Mouse (Mus musculus): ENCODE data around the gene Rps2. TPM values are rescaled to one million over a fixed set of nuclear protein-coding genes. Genes with fewer than 3 reads are reported as not detected.
A peak's percentile ranks its signal among the peaks of the same experiment; 100 is the strongest.

Rps2 gene
- polyA plus RNA-seq, 1 experiment, result 381 TPM

GRCm38 (mm10) chr17:24687146-24687595 lies 30.7 kb upstream of the Rps2 start:
- H3K79me3 ChIP-seq (ENCODE audit: low read depth), result no peaks in the 10 kb centered on the region
- no peak overlapping the region for H3K4me3 ChIP-seq (ENCODE audit: insufficient read depth, poor library complexity, severe bottlenecking)
- TF ChIP-seq MYOG (IDR thresholded peaks at IDR 0.05; ENCODE audit: control insufficient read depth, extremely low read depth, insufficient read length) (no peak), MAX (IDR thresholded peaks at IDR 0.05) (no peak), CTCF (IDR thresholded peaks at IDR 0.05; ENCODE audit: control insufficient read depth, insufficient read depth, insufficient read length) (no peak), FOSL1 (IDR thresholded peaks at IDR 0.05; ENCODE audit: insufficient read depth, low read length, poor library complexity, severe bottlenecking) (no peak), USF1 (IDR thresholded peaks at IDR 0.05; ENCODE audit: low read depth) (no peak), CEBPB (IDR thresholded peaks at IDR 0.05; ENCODE audit: low read depth) (no peak)
- no peaks in the 10 kb centered on the region for H3K36me3 ChIP-seq (ENCODE audit: control insufficient read depth, insufficient read depth)
- no peak overlapping the region for H3ac ChIP-seq (ENCODE audit: control insufficient read depth, insufficient read length, low read depth)
- no peaks in the 10 kb centered on the region for H3K79me2 ChIP-seq (ENCODE audit: control insufficient read depth, insufficient read depth)
- H3K27me3 ChIP-seq (ENCODE audit: control insufficient read depth, insufficient read depth, insufficient read length), result no peaks in the 10 kb centered on the region

DNA sequence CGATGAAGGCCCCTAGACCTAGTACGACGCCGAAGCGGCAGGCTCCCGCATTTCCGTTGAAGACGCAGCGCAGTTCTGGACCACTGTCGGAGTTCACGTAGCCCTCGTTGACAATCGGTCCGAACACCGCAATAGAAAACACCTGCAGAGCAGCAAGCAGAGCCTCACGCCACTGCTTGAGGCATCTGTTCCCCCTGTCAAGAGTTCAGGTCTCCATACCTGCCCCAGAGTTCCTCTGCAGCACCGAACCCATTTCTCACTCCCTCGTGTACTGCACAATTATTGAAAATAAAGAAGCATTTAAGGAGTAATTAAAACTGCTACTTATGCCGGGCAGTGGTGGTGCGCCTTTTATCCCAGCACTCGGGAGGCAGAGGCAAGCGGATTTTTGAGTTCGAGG lies 30.3 kb upstream of the Rps2 start:
- Histone ChIP-seq H3K79me2 (ENCODE audit: control insufficient read depth, insufficient read depth) (no peaks in the 10 kb centered on the region), H3K27me3 (ENCODE audit: control insufficient read depth, insufficient read depth, insufficient read length) (no peaks in the 10 kb centered on the region), H3ac (ENCODE audit: control insufficient read depth, insufficient read length, low read depth) (no peak overlapping the region), H3K36me3 (ENCODE audit: control insufficient read depth, insufficient read depth) (no peaks in the 10 kb centered on the region), H3K4me3 (ENCODE audit: insufficient read depth, poor library complexity, severe bottlenecking) (no peak overlapping the region), H3K79me3 (ENCODE audit: low read depth) (no peaks in the 10 kb centered on the region)
- TF ChIP-seq MAX (IDR thresholded peaks at IDR 0.05) (no peak), USF1 (IDR thresholded peaks at IDR 0.05; ENCODE audit: low read depth) (no peak), MYOD1 (IDR thresholded peaks at IDR 0.05; ENCODE audit: control insufficient read depth, insufficient read length, low read depth) (no peak), CEBPB (IDR thresholded peaks at IDR 0.05; ENCODE audit: low read depth) (no peak), MYOG (IDR thresholded peaks at IDR 0.05; ENCODE audit: control insufficient read depth, extremely low read depth, insufficient read length) (no peak), CTCF (IDR thresholded peaks at IDR 0.05; ENCODE audit: control insufficient read depth, insufficient read depth, insufficient read length) (no peak)

DNA sequence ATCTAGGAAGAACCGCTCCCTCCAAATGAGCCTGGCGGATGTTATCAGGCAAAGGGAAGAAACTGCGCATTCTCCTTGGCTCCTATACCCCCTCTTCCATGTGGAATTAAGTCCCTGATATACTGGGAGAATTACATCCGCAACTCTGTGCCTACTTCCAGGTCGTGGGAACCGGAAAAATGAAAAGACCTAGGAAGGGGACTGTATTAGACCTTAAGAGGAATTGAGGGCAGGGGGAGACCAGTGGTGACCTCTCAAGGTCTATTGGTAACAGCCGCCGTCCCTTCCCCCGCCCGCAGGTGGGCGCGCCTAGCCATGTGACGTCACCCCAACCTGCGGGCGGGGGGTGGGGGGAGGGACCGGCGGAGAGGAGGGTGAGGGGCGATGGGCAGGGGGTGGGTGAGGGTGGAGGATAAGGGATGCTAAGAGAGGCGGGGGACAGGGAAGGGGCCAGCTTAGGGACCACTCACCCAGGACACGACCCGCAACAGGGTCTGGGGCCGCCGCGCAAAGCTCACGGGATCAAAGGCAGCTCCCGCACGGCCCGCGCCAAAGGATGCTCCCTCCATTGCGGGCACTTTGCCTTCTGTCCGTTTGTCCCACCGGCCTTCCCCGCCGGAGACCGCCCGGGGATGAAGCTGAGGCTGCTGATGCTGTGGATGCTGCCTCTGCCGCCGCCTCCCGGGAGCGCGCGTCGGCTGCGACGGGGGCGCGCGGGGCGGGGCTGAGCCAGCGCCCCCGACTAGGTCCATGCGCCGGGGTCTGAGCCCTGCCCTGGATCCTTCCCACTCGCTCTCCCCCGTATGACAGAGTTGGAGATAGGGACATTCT lies 28.4 kb upstream of the Rps2 start, which contains the start of gene Syngr3:
TSS of gene Syngr3 (minus strand) at position 705 of the 831 bp plus-strand sequence.
- Histone ChIP-seq H3K36me3 (ENCODE audit: control insufficient read depth, insufficient read depth) (peaks cover 7% of the 10 kb centered on the region), H3K79me2 (ENCODE audit: control insufficient read depth, insufficient read depth) (peaks cover 3% of the 10 kb centered on the region), H3K4me3 (ENCODE audit: insufficient read depth, poor library complexity, severe bottlenecking) (peak within 1 kb of the TSS; percentile 21), H3K27me3 (ENCODE audit: control insufficient read depth, insufficient read depth, insufficient read length) (no peaks in the 10 kb centered on the region), H3K79me3 (ENCODE audit: low read depth) (peaks cover under 1% of the 10 kb centered on the region), H3ac (ENCODE audit: control insufficient read depth, insufficient read length, low read depth) (peak within 1 kb of the TSS; percentile 24)
- TF ChIP-seq MYOG (IDR thresholded peaks at IDR 0.05; ENCODE audit: control insufficient read depth, extremely low read depth, insufficient read length) (no peak), FOSL1 (IDR thresholded peaks at IDR 0.05; ENCODE audit: insufficient read depth, low read length, poor library complexity, severe bottlenecking) (no peak), USF1 (IDR thresholded peaks at IDR 0.05; ENCODE audit: low read depth) (no peak), CTCF (IDR thresholded peaks at IDR 0.05; ENCODE audit: control insufficient read depth, insufficient read depth, insufficient read length) (no peak), MAX (IDR thresholded peaks at IDR 0.05) (no peak), CEBPB (IDR thresholded peaks at IDR 0.05; ENCODE audit: low read depth) (no peak), MYOD1 (IDR thresholded peaks at IDR 0.05; ENCODE audit: control insufficient read depth, insufficient read length, low read depth) (no peak)

- no peak for TF ChIP-seq CEBPB (IDR thresholded peaks at IDR 0.05; ENCODE audit: low read depth)
- no peak for TF ChIP-seq MYOG (IDR thresholded peaks at IDR 0.05; ENCODE audit: control insufficient read depth, extremely low read depth, insufficient read length)
- TF ChIP-seq MAX (IDR thresholded peaks at IDR 0.05), result no peak
- TF ChIP-seq FOSL1 (IDR thresholded peaks at IDR 0.05; ENCODE audit: insufficient read depth, low read length, poor library complexity, severe bottlenecking), result no peak
- no peak for TF ChIP-seq CTCF (IDR thresholded peaks at IDR 0.05; ENCODE audit: control insufficient read depth, insufficient read depth, insufficient read length)
- no peak for TF ChIP-seq MYOD1 (IDR thresholded peaks at IDR 0.05; ENCODE audit: control insufficient read depth, insufficient read length, low read depth)
- no peak for TF ChIP-seq USF1 (IDR thresholded peaks at IDR 0.05; ENCODE audit: low read depth)
- H3K36me3 ChIP-seq (ENCODE audit: control insufficient read depth, insufficient read depth), result peaks cover 7% of the 10 kb centered on the region
- H3K27me3 ChIP-seq (ENCODE audit: control insufficient read depth, insufficient read depth, insufficient read length), result no peaks in the 10 kb centered on the region
- H3K79me3 ChIP-seq (ENCODE audit: low read depth), result peaks cover 1% of the 10 kb centered on the region
- H3ac ChIP-seq (ENCODE audit: control insufficient read depth, insufficient read length, low read depth), result no peak overlapping the region
- H3K79me2 ChIP-seq (ENCODE audit: control insufficient read depth, insufficient read depth), result peaks cover 16% of the 10 kb centered on the region
- no peak overlapping the region for H3K4me3 ChIP-seq (ENCODE audit: insufficient read depth, poor library complexity, severe bottlenecking)
Measured at GRCm38 (mm10) chr17:24692385-24692784, 25.5 kb upstream of the Rps2 start.

- TF ChIP-seq MYOD1 (IDR thresholded peaks at IDR 0.05; ENCODE audit: control insufficient read depth, insufficient read length, low read depth) (no peak), CTCF (IDR thresholded peaks at IDR 0.05; ENCODE audit: control insufficient read depth, insufficient read depth, insufficient read length) (no peak), MAX (IDR thresholded peaks at IDR 0.05) (no peak), USF1 (IDR thresholded peaks at IDR 0.05; ENCODE audit: low read depth) (no peak), MYOG (IDR thresholded peaks at IDR 0.05; ENCODE audit: control insufficient read depth, extremely low read depth, insufficient read length) (no peak), CEBPB (IDR thresholded peaks at IDR 0.05; ENCODE audit: low read depth) (no peak), FOSL1 (IDR thresholded peaks at IDR 0.05; ENCODE audit: insufficient read depth, low read length, poor library complexity, severe bottlenecking) (no peak)
- peak overlapping the region; percentile 90 for H3ac ChIP-seq (ENCODE audit: control insufficient read depth, insufficient read length, low read depth)
- peaks cover 14% of the 10 kb centered on the region for H3K36me3 ChIP-seq (ENCODE audit: control insufficient read depth, insufficient read depth)
- peak overlapping the region; percentile 87 for H3K4me3 ChIP-seq (ENCODE audit: insufficient read depth, poor library complexity, severe bottlenecking)
- H3K79me2 ChIP-seq (ENCODE audit: control insufficient read depth, insufficient read depth), result peaks cover 16% of the 10 kb centered on the region
- no peaks in the 10 kb centered on the region for H3K27me3 ChIP-seq (ENCODE audit: control insufficient read depth, insufficient read depth, insufficient read length)
- peaks cover 1% of the 10 kb centered on the region for H3K79me3 ChIP-seq (ENCODE audit: low read depth)
Measured at GRCm38 (mm10) chr17:24695326-24696010, 22.4 kb upstream of the Rps2 start.

All from C2C12 (cell line).